ENCODE assay signal across 8 mouse cellular contexts in genomic region chr14:105894971-105895873, GRCm38 (mm10). TPM values are rescaled to one million over a fixed set of nuclear protein-coding genes. Genes with fewer than 3 reads are reported as not detected.
DNase-seq lines count a peak whose midpoint lies in the region; ATAC-seq and TF ChIP-seq lines count a peak whose summit lies in the region.

No protein-coding gene starts in this region.

- H3K27me3 ChIP-seq in hindbrain, postnatal 0 days (ENCODE audit: insufficient read depth, low read length) = no peaks in the 10 kb centered on the region

- peak overlapping the region; percentile 93 for H3K9ac ChIP-seq in hindbrain, postnatal 0 days (replicated peaks; ENCODE audit: low read length)

- WGBS in hindbrain, postnatal 0 days = 0% methylated on average over 36 of the region's 36 CpGs

- ATAC-seq in hindbrain, postnatal 0 days = no peak
- peak; percentile 16 for ATAC-seq in megakaryocyte progenitor cell, adult 5-6 weeks (replicated peaks; ENCODE audit: poor library complexity)
- no peak for ATAC-seq in monocyte, adult 5-6 weeks (replicated peaks; ENCODE audit: insufficient number of reproducible peaks, low FRiP score, low TSS enrichment, poor library complexity, severe bottlenecking)

- DNase-seq in adrenal gland, adult 2 months = peak; percentile 77
- peak; percentile 55 to 61 for DNase-seq in cerebellum, postnatal 36 days
- peak; percentile 73 for DNase-seq in gastrocnemius, adult 2 months
- DNase-seq in hindbrain, postnatal 0 days (ENCODE audit: low spot score) = peak; percentile 75
- DNase-seq in left cerebral cortex, postnatal 10 days (ENCODE audit: extremely low spot score in 1 of 2, low spot score in 2 of 2) = peak; percentile 39 to 79
- peak; percentile 58 for DNase-seq in right cerebral cortex, postnatal 4 days

- peak overlapping the region; percentile 99 for H3K4me2 ChIP-seq in hindbrain, postnatal 0 days (ENCODE audit: low read depth, low read length)

- peaks cover 5% of the 10 kb centered on the region for H3K4me1 ChIP-seq in hindbrain, postnatal 0 days (ENCODE audit: insufficient read depth, low read length)

- H3K36me3 ChIP-seq in hindbrain, postnatal 0 days (ENCODE audit: insufficient read depth, low read length) = no peaks in the 10 kb centered on the region

- H3K27ac ChIP-seq in gastrocnemius, adult 2 months = peak overlapping the region; percentile 98
- peak overlapping the region; percentile 94 for H3K27ac ChIP-seq in hindbrain, postnatal 0 days

- TF ChIP-seq CTCF in gastrocnemius, adult 2 months (IDR thresholded peaks at IDR 0.05) = peak; percentile 35
- TF ChIP-seq CTCF in hindbrain, postnatal 0 days (IDR thresholded peaks at IDR 0.05; ENCODE audit: low read depth) = peak; percentile 39

- intact Hi-C loops in gastrocnemius, adult 2 months (cut with DNase I) = loop anchor here (5.0 to 10.0 kb wide), 6 partner anchors 218 to 720 kb away; partner anchors contain the start of gene Rbm26
- intact Hi-C loops in left cerebral cortex, postnatal 10 days (cut with DNase I) = loop anchor here (2.0 to 10.0 kb wide), 9 partner anchors 162 to 720 kb away; partner anchors contain the start of gene Rbm26

- peak overlapping the region; percentile 97 for H3K4me3 ChIP-seq in gastrocnemius, adult 2 months
- peak overlapping the region; percentile 71 for H3K4me3 ChIP-seq in hindbrain, postnatal 0 days (ENCODE audit: low read length)

- no peaks in the 10 kb centered on the region for H3K9me3 ChIP-seq in hindbrain, postnatal 0 days (ENCODE audit: low read length)

RNA-seq across cellular contexts. Expression of gene Spry2, which starts 1.4 kb away (rescaled TPM):
- total RNA-seq in adrenal gland, adult 2 months (2021) = 10 to 100 TPM; 31.3 to 40.0 TPM
- polyA plus RNA-seq in adrenal gland, adult 2 months (2012; rRNA removed) = 11.7 and 12.7 TPM in 2 replicates
- 10 to 100 TPM; 16.8 to 21.8 TPM for total RNA-seq in gastrocnemius, adult 2 months (2021)
- total RNA-seq in hindbrain, postnatal 0 days (2014; rRNA removed) = 33.5 and 38.4 TPM in 2 replicates
- polyA plus RNA-seq in hindbrain, postnatal 0 days (2015; fragmentation: Nextera tagmentation; extraction: Ambion mirVana) = 61.7 and 71.4 TPM in 2 replicates
- 10 to 100 TPM; 63.5 to 70.8 TPM for total RNA-seq in left cerebral cortex, postnatal 10 days (2021)
- 11.6 and 16.3 TPM in 2 replicates for total RNA-seq in megakaryocyte progenitor cell, adult 5-6 weeks (2015)
- total RNA-seq in megakaryocyte progenitor cell, adult 5-6 weeks (2017) = 7.1 and 9.9 TPM in 2 replicates
- total RNA-seq in monocyte, adult 5-6 weeks (2017) = 81.2 to 123 TPM (median 94.5 TPM) in 3 replicates
